Mouse (Mus musculus): ENCODE results near the gene Adam33. TPM values are rescaled to one million over a fixed set of nuclear protein-coding genes. Genes with fewer than 3 reads are reported as not detected.

Gene Adam33
- total RNA-seq (2021) = 1 to 10 TPM; 1.7 to 4.7 TPM
- long read RNA-seq, experiment 1, partial matches to known transcripts = 0 of 2 reads
- long read RNA-seq, experiment 1, other reads (novel, unspliced or antisense) = 2 of 2 reads
- long read RNA-seq, experiment 2, partial matches to known transcripts = 0 of 4 reads
- long read RNA-seq, experiment 2, other reads (novel, unspliced or antisense) = 4 of 4 reads

- no peak for DNase-seq
These were observed at the start of gene Adam33 for GRCm38 (mm10) chr2:131063404-131063864. Gene Adam33, minus strand, starts transcription at chr2:131063814.

GRCm38 (mm10) chr2:131105989-131106388, 42.4 kb upstream of the Adam33 start:
- DNase-seq = peak; percentile 1

- peak; percentile 2 for DNase-seq
These were observed 41.4 kb upstream of the Adam33 start for GRCm38 (mm10) chr2:131105061-131105460.

GRCm38 (mm10) chr2:131104021-131104420, 40.4 kb upstream of the Adam33 start:
- DNase-seq = peak; percentile 41

GRCm38 (mm10) chr2:131101530-131101929, 37.9 kb upstream of the Adam33 start:
- peak; percentile 3 for DNase-seq

- peak; percentile 3 for DNase-seq
These were observed 33.5 kb upstream of the Adam33 start for GRCm38 (mm10) chr2:131097087-131097486.

GRCm38 (mm10) chr2:131096101-131096795, 32.6 kb upstream of the Adam33 start:
- peak; percentile 71 for DNase-seq

- DNase-seq = peak; percentile 61
These were observed 31.2 kb upstream of the Adam33 start for GRCm38 (mm10) chr2:131094823-131095222.

- no peak for DNase-seq
These were observed 30.0 kb upstream of the Adam33 start for GRCm38 (mm10) chr2:131093577-131093976.

GRCm38 (mm10) chr2:131090852-131091251, 27.2 kb upstream of the Adam33 start:
- DNase-seq = peak; percentile 16

- DNase-seq = no peak
These were observed 26.0 kb upstream of the Adam33 start for GRCm38 (mm10) chr2:131089634-131090033.

GRCm38 (mm10) chr2:131088581-131088980, 25.0 kb upstream of the Adam33 start:
- no peak for DNase-seq

GRCm38 (mm10) chr2:131086667-131087390, 23.2 kb upstream of the Adam33 start, which contains the start of gene Siglec1:
Gene Siglec1, minus strand, starts transcription at chr2:131086765.
- DNase-seq = no peak

GRCm38 (mm10) chr2:131084206-131084605, 20.6 kb upstream of the Adam33 start:
- DNase-seq = no peak

- DNase-seq = no peak
These were observed 16.9 kb upstream of the Adam33 start for GRCm38 (mm10) chr2:131080507-131080906.

- no peak for DNase-seq
These were observed 8.9 kb upstream of the Adam33 start for GRCm38 (mm10) chr2:131072536-131072935.

- no peak for DNase-seq
These were observed 3.9 kb upstream of the Adam33 start for GRCm38 (mm10) chr2:131067481-131067880.

GRCm38 (mm10) chr2:131066342-131066741, 2.7 kb upstream of the Adam33 start:
- DNase-seq = no peak

- no peak for DNase-seq
These were observed 2.0 kb downstream of the Adam33 start for GRCm38 (mm10) chr2:131061607-131062006.

GRCm38 (mm10) chr2:131060784-131061183, 2.8 kb downstream of the Adam33 start:
- DNase-seq = no peak

GRCm38 (mm10) chr2:131059781-131060540, 3.7 kb downstream of the Adam33 start:
- peak; percentile 66 for DNase-seq

GRCm38 (mm10) chr2:131059377-131059776, 4.2 kb downstream of the Adam33 start:
- peak; percentile 83 for DNase-seq
